Mouse (Mus musculus): ENCODE measurements around the gene Tmem126b.

DNA sequence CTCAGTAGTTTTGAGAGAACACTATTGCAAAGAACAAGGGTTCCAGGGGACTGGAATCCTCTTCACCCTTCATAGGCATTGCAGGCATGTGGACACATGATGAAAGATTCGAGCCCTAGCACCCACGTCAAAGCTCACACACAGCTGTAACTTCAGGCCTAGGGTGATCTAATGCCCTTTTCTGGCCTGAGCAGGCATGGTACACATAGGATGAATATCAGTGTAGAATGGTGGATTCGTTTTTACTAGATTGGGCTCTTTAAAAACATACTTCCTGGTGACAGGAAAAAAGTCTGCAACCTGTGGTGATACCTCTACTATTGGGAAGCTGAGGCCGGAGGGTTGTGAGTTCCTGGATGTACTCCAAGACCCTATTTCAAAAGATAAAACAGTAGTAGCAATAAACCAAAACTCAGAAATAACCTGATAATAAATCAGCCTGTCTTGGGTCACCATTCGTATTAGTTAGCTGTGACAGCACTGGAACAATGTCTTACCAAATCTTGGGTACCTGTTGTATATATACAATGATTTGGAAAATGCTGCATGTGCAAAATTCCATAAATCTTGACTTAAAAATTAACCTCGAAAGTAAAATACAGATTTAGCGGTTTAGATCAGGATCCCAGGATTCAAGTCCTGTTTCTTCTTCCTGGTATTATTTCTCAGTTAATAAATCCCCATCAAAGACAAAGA, 19.5 kb downstream of the Tmem126b start:
- TF ChIP-seq CTCF (conservative IDR thresholded peaks at IDR 0.05; ENCODE audit: low read length): no peak
- TF ChIP-seq POU5F1 (IDR thresholded peaks at IDR 0.05; ENCODE audit: borderline replicate concordance, low read length): no peak
- TF ChIP-seq NANOG (IDR thresholded peaks at IDR 0.05; ENCODE audit: borderline replicate concordance, low read length): no peak

Data from E14TG2a.4 (cell line).